Mouse (Mus musculus): ENCODE data around the gene Rcan2. TPM values are rescaled to one million over a fixed set of nuclear protein-coding genes. Genes with fewer than 3 reads are reported as not detected.

Gene Rcan2
- polyA plus RNA-seq, 1 experiment from 2014 or later: 44.1 TPM

- Histone ChIP-seq H3K9ac (no peak overlapping the region), H3K27ac (ENCODE audit: poor library complexity, severe bottlenecking) (no peak overlapping the region), H3K4me3 (no peak overlapping the region)
Measured at GRCm38 (mm10) chr17:43803111-43803510, 2.0 kb downstream of the Rcan2 start.

DNA sequence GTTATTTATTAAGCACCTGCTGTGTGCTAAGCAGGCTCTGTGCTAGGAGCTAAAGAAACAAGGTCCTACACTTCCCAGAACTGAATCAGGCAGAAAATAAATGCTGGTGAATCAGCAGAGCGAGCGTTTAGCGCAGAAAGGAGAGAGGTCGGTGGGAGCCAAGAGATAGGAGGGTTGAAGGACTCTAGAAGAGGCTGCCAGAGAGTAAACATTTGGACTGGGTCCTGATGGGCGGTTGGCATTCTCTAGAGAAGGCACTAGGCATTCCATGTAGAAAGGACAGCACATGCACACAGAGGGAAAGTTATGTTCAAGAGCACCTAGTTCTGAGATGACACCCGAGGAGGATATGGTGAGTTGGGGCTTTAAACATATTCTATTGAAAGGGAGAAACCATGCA lies 2.6 kb downstream of the Rcan2 start:
- Histone ChIP-seq H3K9ac (no peak overlapping the region), H3K36me3 (no peaks in the 10 kb centered on the region), H3K4me1 (replicated peaks) (peaks cover 21% of the 10 kb centered on the region), H3K9me3 (replicated peaks) (no peaks in the 10 kb centered on the region), H3K27ac (ENCODE audit: poor library complexity, severe bottlenecking) (peak overlapping the region; percentile 2; the same call in 1 of the 2 replicates), H3K27me3 (replicated peaks) (0 out of 2 replicates have a peak, but pooled peaks cover 11% of the 10 kb centered on the region), H3K4me2 (0 out of 2 replicates have a peak overlapping the region, but pooled peaks have one; percentile 26), H3K4me3 (no peak overlapping the region)
- ATAC-seq (ENCODE audit: insufficient number of reproducible peaks, low FRiP score): no peak
- 55% methylated on average over 6 of the region's 6 CpGs for WGBS

More at GRCm38 (mm10) chr17:43803111-43803510, 2.0 kb downstream of the Rcan2 start:
- 85% methylated on average over 2 of the region's 2 CpGs for WGBS
- Histone ChIP-seq H3K27me3 (replicated peaks) (0 out of 2 replicates have a peak, but pooled peaks cover 11% of the 10 kb centered on the region), H3K9me3 (replicated peaks) (no peaks in the 10 kb centered on the region), H3K4me1 (replicated peaks) (peaks cover 21% of the 10 kb centered on the region), H3K4me2 (0 out of 2 replicates have a peak overlapping the region, but pooled peaks have one; percentile 26), H3K36me3 (no peaks in the 10 kb centered on the region)
- ATAC-seq (ENCODE audit: insufficient number of reproducible peaks, low FRiP score): no peak

GRCm38 (mm10) chr17:43806841-43807240 lies 5.7 kb downstream of the Rcan2 start:
- Histone ChIP-seq H3K9ac (no peak overlapping the region), H3K27ac (ENCODE audit: poor library complexity, severe bottlenecking) (no peak overlapping the region), H3K9me3 (replicated peaks) (no peaks in the 10 kb centered on the region), H3K27me3 (replicated peaks) (0 out of 2 replicates have a peak, but pooled peaks cover 4% of the 10 kb centered on the region), H3K4me2 (no peak overlapping the region), H3K36me3 (no peaks in the 10 kb centered on the region), H3K4me1 (replicated peaks) (peaks cover 28% of the 10 kb centered on the region), H3K4me3 (no peak overlapping the region)
- WGBS: 59% methylated on average over 4 of the region's 4 CpGs
- ATAC-seq (ENCODE audit: insufficient number of reproducible peaks, low FRiP score): no peak

DNA sequence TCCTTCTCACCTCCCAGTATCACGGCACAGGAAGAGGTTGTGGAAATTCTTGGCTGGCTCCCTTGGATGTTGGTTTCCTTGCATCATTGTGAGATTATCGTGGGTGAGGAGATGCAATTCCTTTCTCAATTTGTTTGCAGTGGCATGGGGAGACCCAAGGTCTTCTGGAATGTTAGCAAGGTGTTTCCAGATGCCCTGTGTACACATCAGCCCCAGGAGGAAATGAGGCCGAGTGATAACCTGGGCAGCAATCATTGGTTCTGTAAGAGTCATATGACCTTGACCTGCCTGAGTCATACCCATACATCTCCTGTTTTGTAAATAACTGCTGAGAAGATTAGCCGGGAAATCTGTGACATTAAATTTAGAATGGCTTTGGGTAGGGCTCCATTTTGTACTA lies 10.3 kb downstream of the Rcan2 start:
- Histone ChIP-seq H3K4me2 (no peak overlapping the region), H3K9ac (no peak overlapping the region), H3K4me1 (replicated peaks) (peaks cover 18% of the 10 kb centered on the region), H3K27me3 (replicated peaks) (no peaks in the 10 kb centered on the region), H3K4me3 (no peak overlapping the region), H3K36me3 (no peaks in the 10 kb centered on the region), H3K9me3 (replicated peaks) (no peaks in the 10 kb centered on the region), H3K27ac (ENCODE audit: poor library complexity, severe bottlenecking) (no peak overlapping the region)
- WGBS: 57% methylated on average over 4 of the region's 4 CpGs
- ATAC-seq (ENCODE audit: insufficient number of reproducible peaks, low FRiP score): no peak

GRCm38 (mm10) chr17:43815376-43815775 lies 14.2 kb downstream of the Rcan2 start:
- Histone ChIP-seq H3K9ac (no peak overlapping the region), H3K27ac (ENCODE audit: poor library complexity, severe bottlenecking) (no peak overlapping the region), H3K9me3 (replicated peaks) (no peaks in the 10 kb centered on the region), H3K4me2 (no peak overlapping the region), H3K4me1 (replicated peaks) (peaks cover 18% of the 10 kb centered on the region), H3K36me3 (no peaks in the 10 kb centered on the region), H3K27me3 (replicated peaks) (no peaks in the 10 kb centered on the region), H3K4me3 (no peak overlapping the region)
- 83% methylated on average over 4 of the region's 4 CpGs for WGBS
- ATAC-seq (ENCODE audit: insufficient number of reproducible peaks, low FRiP score): no peak

GRCm38 (mm10) chr17:43816480-43816879 lies 15.3 kb downstream of the Rcan2 start:
- no peaks in the 10 kb centered on the region; the same call in 1 of the 2 replicates for H3K9me3 ChIP-seq (replicated peaks)
- H3K9ac ChIP-seq: no peak overlapping the region
- no peak overlapping the region for H3K4me2 ChIP-seq
- H3K27ac ChIP-seq (ENCODE audit: poor library complexity, severe bottlenecking): no peak overlapping the region
- H3K36me3 ChIP-seq: no peaks in the 10 kb centered on the region
- 0 out of 2 replicates have a peak, but pooled peaks have one; percentile 71 for ATAC-seq (ENCODE audit: insufficient number of reproducible peaks, low FRiP score)
- peaks cover 13% of the 10 kb centered on the region for H3K4me1 ChIP-seq (replicated peaks)
- H3K4me3 ChIP-seq: no peak overlapping the region
- no peaks in the 10 kb centered on the region for H3K27me3 ChIP-seq (replicated peaks)
- WGBS: 70% methylated on average over 1 of the region's 1 CpGs

DNA sequence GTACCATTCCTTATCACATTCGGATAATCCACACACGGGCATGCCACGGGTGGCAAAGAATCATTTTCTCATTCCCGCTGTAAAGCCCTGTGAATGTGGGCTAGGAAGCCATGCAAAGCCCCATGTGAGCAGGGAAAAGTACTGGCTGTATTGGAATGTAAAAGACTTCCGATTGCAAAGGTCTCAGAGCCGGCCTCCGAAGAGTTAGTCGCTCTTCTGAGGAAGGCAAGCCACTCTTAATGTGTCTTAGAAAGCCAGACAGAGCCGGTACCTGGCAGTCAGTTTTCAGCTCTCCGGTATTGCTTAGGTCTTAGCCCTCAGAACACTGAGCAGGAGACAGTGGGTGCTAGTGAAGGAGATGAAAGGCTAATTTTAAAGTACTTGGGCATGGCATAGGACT lies 16.0 kb downstream of the Rcan2 start:
- Histone ChIP-seq H3K27me3 (replicated peaks) (no peaks in the 10 kb centered on the region), H3K27ac (ENCODE audit: poor library complexity, severe bottlenecking) (no peak overlapping the region), H3K4me1 (replicated peaks) (peaks cover 11% of the 10 kb centered on the region), H3K36me3 (no peaks in the 10 kb centered on the region), H3K4me2 (no peak overlapping the region), H3K9me3 (replicated peaks) (no peaks in the 10 kb centered on the region; the same call in 1 of the 2 replicates), H3K9ac (no peak overlapping the region), H3K4me3 (no peak overlapping the region)
- 74% methylated on average over 10 of the region's 10 CpGs for WGBS
- no peak for ATAC-seq (ENCODE audit: insufficient number of reproducible peaks, low FRiP score)

- WGBS: 67% methylated on average over 6 of the region's 6 CpGs
- no peak for ATAC-seq (ENCODE audit: insufficient number of reproducible peaks, low FRiP score)
- no peak overlapping the region for H3K4me3 ChIP-seq
Measured at GRCm38 (mm10) chr17:43818390-43818789, 17.2 kb downstream of the Rcan2 start.

GRCm38 (mm10) chr17:43820904-43821303 lies 19.8 kb downstream of the Rcan2 start:
- Histone ChIP-seq H3K27me3 (replicated peaks) (no peaks in the 10 kb centered on the region), H3K4me2 (no peak overlapping the region), H3K36me3 (no peaks in the 10 kb centered on the region), H3K4me3 (no peak overlapping the region), H3K9me3 (replicated peaks) (no peaks in the 10 kb centered on the region; the same call in 1 of the 2 replicates), H3K9ac (no peak overlapping the region), H3K27ac (ENCODE audit: poor library complexity, severe bottlenecking) (no peak overlapping the region), H3K4me1 (replicated peaks) (peaks cover 16% of the 10 kb centered on the region)
- 93% methylated on average over 2 of the region's 2 CpGs for WGBS
- no peak for ATAC-seq (ENCODE audit: insufficient number of reproducible peaks, low FRiP score)

More at GRCm38 (mm10) chr17:43818390-43818789, 17.2 kb downstream of the Rcan2 start:
- Histone ChIP-seq H3K9ac (no peak overlapping the region), H3K4me2 (no peak overlapping the region), H3K27me3 (replicated peaks) (no peaks in the 10 kb centered on the region), H3K4me1 (replicated peaks) (peaks cover 15% of the 10 kb centered on the region), H3K36me3 (no peaks in the 10 kb centered on the region), H3K27ac (ENCODE audit: poor library complexity, severe bottlenecking) (no peak overlapping the region), H3K9me3 (replicated peaks) (no peaks in the 10 kb centered on the region; the same call in 1 of the 2 replicates)

GRCm38 (mm10) chr17:43822207-43822606 lies 21.1 kb downstream of the Rcan2 start:
- Histone ChIP-seq H3K4me2 (no peak overlapping the region), H3K9ac (no peak overlapping the region), H3K4me1 (replicated peaks) (peaks cover 16% of the 10 kb centered on the region), H3K4me3 (no peak overlapping the region), H3K27me3 (replicated peaks) (no peaks in the 10 kb centered on the region), H3K27ac (ENCODE audit: poor library complexity, severe bottlenecking) (no peak overlapping the region), H3K9me3 (replicated peaks) (no peaks in the 10 kb centered on the region; the same call in 1 of the 2 replicates), H3K36me3 (no peaks in the 10 kb centered on the region)
- WGBS: 71% methylated on average over 6 of the region's 6 CpGs
- ATAC-seq (ENCODE audit: insufficient number of reproducible peaks, low FRiP score): no peak

DNA sequence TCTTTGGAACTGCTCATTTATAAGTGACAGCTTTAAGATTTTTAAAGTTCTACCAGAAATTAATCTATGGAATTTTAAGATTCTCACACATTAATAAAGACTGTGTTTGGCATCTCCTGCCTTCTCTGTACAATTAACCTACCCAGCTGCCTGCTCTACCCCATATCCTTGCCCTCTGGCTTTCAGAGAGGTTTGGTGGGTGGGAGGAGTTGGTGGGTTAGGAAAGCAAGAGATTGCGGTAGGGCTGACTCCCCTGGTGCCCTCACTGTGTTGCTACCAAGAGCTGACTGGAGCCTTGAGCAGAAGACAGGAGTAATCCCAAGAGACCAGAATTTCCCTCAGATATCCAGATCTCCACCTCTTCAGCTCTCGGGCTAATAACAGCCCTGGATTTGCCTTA lies 21.5 kb downstream of the Rcan2 start:
- no peak overlapping the region for H3K4me2 ChIP-seq
- WGBS: 26% methylated on average over 2 of the region's 2 CpGs
- no peak overlapping the region for H3K4me3 ChIP-seq
- no peaks in the 10 kb centered on the region for H3K36me3 ChIP-seq
- no peaks in the 10 kb centered on the region; the same call in 1 of the 2 replicates for H3K9me3 ChIP-seq (replicated peaks)
- H3K9ac ChIP-seq: no peak overlapping the region
- no peak overlapping the region for H3K27ac ChIP-seq (ENCODE audit: poor library complexity, severe bottlenecking)
- no peak for ATAC-seq (ENCODE audit: insufficient number of reproducible peaks, low FRiP score)
- peaks cover 16% of the 10 kb centered on the region for H3K4me1 ChIP-seq (replicated peaks)
- no peaks in the 10 kb centered on the region for H3K27me3 ChIP-seq (replicated peaks)

All from heart, embryonic 12.5 days (tissue).